Comparison of ENCODE assay signal across 16 mouse cellular contexts in the genomic region with DNA sequence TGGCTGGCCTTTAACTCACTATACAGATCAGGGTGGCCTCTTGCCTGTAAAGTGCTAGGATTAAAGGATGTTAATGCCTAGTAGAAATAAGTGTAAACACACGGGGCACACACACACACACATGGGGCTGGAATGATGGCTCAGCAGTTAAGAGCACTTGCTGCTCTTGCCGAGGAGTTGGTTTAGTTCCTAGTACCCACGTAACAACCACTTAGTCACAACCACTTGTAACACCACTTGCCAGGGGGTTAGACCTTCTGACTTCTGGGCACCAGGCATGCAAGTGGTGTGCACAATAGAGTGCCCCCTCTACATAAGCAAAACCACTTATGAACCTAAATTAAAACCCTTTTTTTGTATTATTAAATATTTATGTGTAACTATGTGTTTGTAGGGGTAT.
"Had no signal": no experiment of that assay in that cellular context is flagged by ENCODE, and none has a peak within 500 bp of the region (broad histone marks: within the 10 kb centered on the region; RNA-seq: fewer than 3 reads in every experiment).

No protein-coding gene starts in this region.

- H3K9me3 ChIP-seq: neural tube, embryonic 13.5 days; neural tube, embryonic 15.5 days; stomach, embryonic 15.5 days had no signal

- H3K4me3 ChIP-seq: neural tube, embryonic 13.5 days; neural tube, embryonic 15.5 days; stomach, embryonic 15.5 days had no signal

- H3K27ac ChIP-seq: neural tube, embryonic 13.5 days; neural tube, embryonic 15.5 days; stomach, embryonic 15.5 days; stomach, postnatal 0 days had no signal

- H3K4me2 ChIP-seq: neural tube, embryonic 13.5 days; neural tube, embryonic 15.5 days; stomach, embryonic 15.5 days had no signal

- H3K27me3 ChIP-seq: neural tube, embryonic 13.5 days; neural tube, embryonic 15.5 days; stomach, embryonic 15.5 days had no signal

- H3K9ac ChIP-seq: neural tube, embryonic 13.5 days; neural tube, embryonic 15.5 days; stomach, embryonic 15.5 days had no signal

- DNase-seq: retina, postnatal 1 day; right cerebral cortex, adult 18-20 months; right cerebral cortex, postnatal 14 days; right cerebral cortex, postnatal 25 days; right cerebral cortex, postnatal 4 days; spleen, adult 18-20 months; thymus, adult 18-20 months; thymus, adult 2 months; thymus, postnatal 14 days; thymus, postnatal 25 days; thymus, postnatal 36 days; thymus, postnatal 4 days had no signal
